Mouse (Mus musculus) thymus, adult 2 months (tissue): ENCODE data around the gene Ldhal6b.

Experiments used
- CTCF ChIP-seq: fragments of 200-500 bp; IDR thresholded peaks from 2 replicates; pipeline ENCODE4 v1.5.1; 2012; ENCODE audit warnings: mild to moderate bottlenecking, control low read depth, low read length, moderate library complexity, borderline replicate concordance; ENCODE audit not compliant: control insufficient read depth, poor library complexity, insufficient read depth; ENCODE audit errors: extremely low read depth
- POLR2A ChIP-seq: fragments of 200-500 bp; IDR thresholded peaks from 2 replicates; pipeline ENCODE4 v1.6.1; 2012; ENCODE audit warnings: mild to moderate bottlenecking, low read length, control low read depth, moderate library complexity; ENCODE audit not compliant: control insufficient read depth, poor library complexity, insufficient read depth; ENCODE audit errors: extremely low read depth

DNA sequence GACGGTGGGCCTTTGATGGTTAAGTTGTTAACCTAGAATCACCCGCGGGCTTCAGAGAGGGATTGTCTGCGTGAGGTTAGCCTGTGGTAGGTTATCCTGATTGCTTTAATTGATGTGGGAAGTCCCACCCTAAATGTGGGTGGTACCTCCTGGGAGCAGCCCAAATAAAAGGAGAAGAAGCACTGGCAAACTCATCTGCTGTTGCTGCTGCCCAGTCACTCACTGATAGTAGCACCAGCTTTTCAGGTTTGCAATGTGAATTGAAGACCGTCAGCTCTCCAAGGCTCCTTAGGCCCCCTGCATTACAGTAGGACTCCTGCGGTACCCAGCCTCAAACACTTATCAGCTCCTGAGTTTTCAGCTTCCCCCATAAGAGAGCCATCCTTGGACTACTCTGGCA, 14.7 kb downstream of the Ldhal6b start:
- TF ChIP-seq POLR2A (no peak), CTCF (no peak)
